Mouse (Mus musculus): ENCODE data around the gene Prg3. TPM values are rescaled to one million over a fixed set of nuclear protein-coding genes. Genes with fewer than 3 reads are reported as not detected.

Prg3 gene
- not detected for polyA plus RNA-seq (2017; shearing (Covaris generic))

- no peak for ATAC-seq
These were observed at the start of gene Prg3 for GRCm38 (mm10) chr2:84987930-84988329. TSS of gene Prg3 (plus strand) at chr2:84988215.

GRCm38 (mm10) chr2:84938249-84938946, 49.6 kb upstream of the Prg3 start:
- peak; percentile 42 for ATAC-seq

- ATAC-seq, result no peak
These were observed 48.7 kb upstream of the Prg3 start for GRCm38 (mm10) chr2:84939306-84939705.

- ATAC-seq, result no peak
These were observed 48.3 kb upstream of the Prg3 start for GRCm38 (mm10) chr2:84939711-84940110.

GRCm38 (mm10) chr2:84941332-84941731, 46.7 kb upstream of the Prg3 start:
- no peak for ATAC-seq

GRCm38 (mm10) chr2:84941795-84942194, 46.2 kb upstream of the Prg3 start:
- no peak for ATAC-seq

- ATAC-seq, result no peak
These were observed 40.8 kb upstream of the Prg3 start for GRCm38 (mm10) chr2:84947154-84947771.

- no peak for ATAC-seq
These were observed 39.8 kb upstream of the Prg3 start for GRCm38 (mm10) chr2:84948252-84948651.

GRCm38 (mm10) chr2:84948721-84949120, 39.3 kb upstream of the Prg3 start:
- no peak for ATAC-seq

GRCm38 (mm10) chr2:84951027-84951426, 37.0 kb upstream of the Prg3 start:
- no peak for ATAC-seq

GRCm38 (mm10) chr2:84952251-84952650, 35.8 kb upstream of the Prg3 start:
- ATAC-seq, result no peak

- no peak for ATAC-seq
These were observed 35.3 kb upstream of the Prg3 start for GRCm38 (mm10) chr2:84952693-84953092.

GRCm38 (mm10) chr2:84955435-84955834, 32.6 kb upstream of the Prg3 start:
- ATAC-seq, result no peak

- peak; percentile 61 for ATAC-seq
These were observed 31.7 kb upstream of the Prg3 start for GRCm38 (mm10) chr2:84956274-84956673.

- no peak for ATAC-seq
These were observed 29.3 kb upstream of the Prg3 start for GRCm38 (mm10) chr2:84958588-84959264.

- no peak for ATAC-seq
These were observed 26.7 kb upstream of the Prg3 start for GRCm38 (mm10) chr2:84961300-84961699.

- ATAC-seq, result peak; percentile 21
These were observed 26.1 kb upstream of the Prg3 start for GRCm38 (mm10) chr2:84961901-84962300.

GRCm38 (mm10) chr2:84962906-84963507, 25.0 kb upstream of the Prg3 start:
- no peak for ATAC-seq

GRCm38 (mm10) chr2:84964111-84964801, 23.8 kb upstream of the Prg3 start:
- ATAC-seq, result no peak

GRCm38 (mm10) chr2:84967318-84967991, 20.6 kb upstream of the Prg3 start:
- no peak for ATAC-seq

GRCm38 (mm10) chr2:84975580-84975979, 12.4 kb upstream of the Prg3 start:
- ATAC-seq, result no peak

- no peak for ATAC-seq
These were observed 7.8 kb upstream of the Prg3 start, which contains the start of gene Prg2 for GRCm38 (mm10) chr2:84980188-84980587. TSS of gene Prg2 (plus strand) at chr2:84980461.

All from inflammation-experienced regulatory T-cells, adult 6 months (primary cell).